Mouse (Mus musculus): ENCODE data around the gene Ube2s.

- TF ChIP-seq CTCF (IDR thresholded peaks at IDR 0.05; ENCODE audit: extremely low read depth, insufficient read length, insufficient replicate concordance, low read depth, low read length) (no peak), POLR2A (IDR thresholded peaks at IDR 0.05; ENCODE audit: low read depth, low read length) (no peak)
Measured at GRCm38 (mm10) chr7:4822162-4822907, 9.9 kb upstream of the Ube2s start.
